Mouse (Mus musculus) ES-E14 (cell line): ENCODE results near the gene Tmem30a.

ENCODE experiments used
- HCFC1 ChIP-seq: IDR thresholded peaks from 2 replicates; pipeline ENCODE4 v1.6.1; 2012; ENCODE audit warnings: low read length, inconsistent platforms, borderline replicate concordance; ENCODE audit not compliant: insufficient read depth
- MAFK ChIP-seq: IDR thresholded peaks from 2 replicates; pipeline ENCODE4 v1.6.1; 2014; ENCODE audit warnings: mild to moderate bottlenecking, low read depth, low read length, inconsistent platforms; ENCODE audit not compliant: insufficient read depth
- ZNF384 ChIP-seq: IDR thresholded peaks from 2 replicates; pipeline ENCODE4 v1.6.1; 2012; ENCODE audit warnings: low read depth, low read length, inconsistent platforms

DNA sequence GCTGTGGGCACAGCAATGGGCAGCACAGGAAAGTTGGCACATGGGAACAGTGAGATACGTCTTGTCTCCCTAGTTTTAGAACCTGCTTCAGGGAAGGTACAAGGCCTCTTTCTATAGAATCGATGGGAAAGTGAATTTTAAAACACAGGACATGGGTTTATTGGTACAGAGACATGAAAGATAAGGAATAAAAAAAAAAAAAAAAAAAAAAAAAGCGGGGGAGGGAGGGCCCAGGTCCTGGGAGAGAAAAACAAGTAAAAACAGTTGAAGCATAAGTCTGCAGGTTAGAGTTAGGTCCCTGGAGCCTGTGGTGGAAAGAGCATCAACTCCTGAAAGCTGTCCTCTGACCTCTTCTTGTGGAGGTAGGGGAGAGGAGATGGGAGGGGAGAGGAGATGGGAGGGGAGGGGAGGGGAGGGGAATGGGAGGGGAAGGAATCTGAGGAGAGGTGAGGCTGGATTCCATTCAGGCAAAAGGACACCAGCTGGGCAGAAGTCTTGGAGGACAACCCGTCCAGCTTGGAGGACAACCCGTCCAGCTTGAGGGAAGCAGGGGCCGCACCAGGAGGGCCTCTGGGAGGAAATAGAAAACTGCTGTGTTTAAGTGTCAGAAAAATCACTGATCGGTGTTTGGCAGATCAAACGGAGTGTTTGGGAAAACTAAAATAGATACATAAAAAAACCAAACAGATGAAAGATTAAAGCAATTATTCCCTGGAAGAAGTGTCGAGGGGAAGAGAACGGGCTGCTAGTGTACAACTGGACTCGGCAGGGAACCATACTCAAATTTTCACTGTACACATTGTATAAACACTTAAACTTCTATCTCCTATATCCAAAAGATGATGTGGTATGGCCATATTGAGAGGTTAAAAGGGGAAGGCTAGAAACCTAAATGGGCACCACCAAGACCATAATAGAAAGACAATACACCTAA, 17.9 kb upstream of the Tmem30a start:
- TF ChIP-seq ZNF384 (no peak), HCFC1 (no peak), MAFK (no peak)
